Mouse (Mus musculus) hematopoietic stem cell, adult 5-6 weeks (primary cell): ENCODE measurements around the gene Reep1. TPM values are rescaled to one million over a fixed set of nuclear protein-coding genes. Genes with fewer than 3 reads are reported as not detected.

Experiments
- ATAC-seq, 2 experiments: fragments of 125-278 bp in 1 of 2; replicated peaks in 1 of 2; 2 replicates each; pipeline ENCODE4 v1.8.0; 2016 to 2017; ENCODE audit warnings: inconsistent platforms in 2 of 2, mild to moderate bottlenecking in 2 of 2, moderate number of reproducible peaks in 2 of 2, low read depth in 1 of 2, moderate TSS enrichment in 1 of 2; ENCODE audit not compliant: low FRiP score in 2 of 2, poor library complexity in 2 of 2, severe bottlenecking in 2 of 2, insufficient read depth in 1 of 2, low TSS enrichment in 1 of 2
- total RNA-seq: library from RNA; stranded (forward); fragments of 172-1452, 232-1000 nt; gene quantifications from 2 replicates; pipeline ENCODE4 v1.2.3, GENCODE M21; 2017

Gene Reep1
- 0.06 TPM in 1 of 2 replicates, not detected in the other for total RNA-seq

DNA sequence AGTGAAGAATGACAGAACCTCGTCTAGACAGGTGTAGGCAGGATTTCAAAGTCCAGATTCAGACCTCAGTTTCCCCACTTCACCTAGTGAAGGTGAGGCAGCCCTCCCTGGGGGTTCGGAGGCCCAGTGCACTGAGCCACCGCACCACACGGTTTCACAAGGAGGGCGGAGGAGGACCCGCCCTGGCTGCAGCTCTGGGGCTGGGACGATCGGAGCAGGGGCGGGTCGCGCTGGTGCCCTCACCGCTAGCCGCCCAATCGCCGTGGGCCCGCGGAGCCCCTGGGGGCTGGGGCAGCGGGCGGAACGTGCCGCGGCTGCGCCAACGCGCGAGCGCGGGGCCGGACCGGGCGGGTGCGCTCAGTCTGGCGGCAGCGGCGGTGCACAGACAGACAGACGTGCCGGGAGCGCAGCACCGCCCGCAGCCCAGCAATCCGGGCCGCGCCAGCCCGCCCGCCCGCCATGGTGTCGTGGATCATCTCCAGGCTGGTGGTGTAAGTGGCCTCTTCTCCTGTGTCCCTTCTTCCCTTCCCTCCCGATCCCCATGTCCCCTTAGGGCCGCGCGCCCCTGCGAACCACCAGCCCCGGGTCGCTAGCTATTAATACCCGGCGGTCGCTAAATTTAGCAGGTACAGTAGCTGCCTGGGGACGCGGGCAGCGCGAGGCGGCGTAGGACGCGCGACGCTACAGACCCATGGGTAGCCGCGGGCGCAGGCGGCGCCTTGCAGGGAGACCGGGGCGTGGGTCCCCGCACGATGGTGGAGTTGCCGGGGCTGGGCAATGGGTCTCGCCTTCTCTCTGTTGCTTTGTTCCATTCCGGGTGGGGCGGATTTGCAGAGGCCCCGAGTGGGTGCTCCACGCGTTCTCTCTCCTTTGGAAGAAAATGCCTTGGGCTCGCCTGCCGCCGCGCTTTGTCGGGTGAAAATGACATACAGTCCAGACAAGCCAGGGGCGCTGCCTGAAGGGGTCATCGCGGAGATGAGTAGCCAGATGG lies at the start of gene Reep1:
TSS of gene Reep1 (plus strand) at position 51 of the 991 bp plus-strand sequence.
- peak; percentile 22 to 69; a peak in 2 of 4 replicates for ATAC-seq

GRCm38 (mm10) chr6:71658290-71658689 lies 49.1 kb upstream of the Reep1 start:
- ATAC-seq: no peak

DNA sequence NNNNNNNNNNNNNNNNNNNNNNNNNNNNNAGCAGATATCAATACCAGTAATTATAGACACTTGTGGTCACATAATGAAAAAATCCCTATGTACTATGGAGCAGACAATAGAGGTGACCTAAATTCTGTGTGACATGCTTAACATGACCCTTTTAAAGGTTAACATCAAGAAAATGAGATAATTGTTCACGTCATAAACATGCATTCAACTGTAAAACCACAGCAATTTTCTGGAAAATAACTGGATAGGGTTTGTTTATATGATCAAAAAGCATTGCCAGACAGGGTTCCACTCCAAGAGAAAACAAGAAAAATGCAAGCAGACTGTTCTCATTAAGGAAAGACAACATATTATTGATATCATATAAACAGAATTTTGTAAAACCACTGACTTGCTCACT lies 42.9 kb upstream of the Reep1 start:
- no peak for ATAC-seq

DNA sequence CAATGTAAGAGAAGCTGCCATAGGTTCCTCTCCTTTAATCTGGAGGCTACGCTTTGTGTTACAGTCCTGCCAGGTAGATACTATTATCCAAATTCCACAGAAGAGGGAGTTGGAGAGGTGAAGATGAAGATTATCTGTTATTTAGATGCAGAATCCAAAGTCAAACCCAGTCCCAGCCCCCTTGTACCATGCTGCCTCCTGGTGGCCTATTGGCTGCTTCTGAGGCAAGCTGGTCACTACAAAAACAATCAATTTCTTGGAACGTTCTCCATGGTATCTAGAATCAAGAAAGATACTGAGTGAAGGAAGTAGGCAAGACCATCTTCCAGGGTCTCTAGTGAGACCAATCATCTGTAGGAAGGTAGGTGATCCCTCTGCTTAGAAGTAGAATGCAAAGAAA lies 34.2 kb upstream of the Reep1 start:
- no peak for ATAC-seq

- no peak for ATAC-seq
These were observed 28.5 kb upstream of the Reep1 start for GRCm38 (mm10) chr6:71678891-71679290.

- no peak for ATAC-seq
These were observed 12.2 kb upstream of the Reep1 start for GRCm38 (mm10) chr6:71695150-71695549.

DNA sequence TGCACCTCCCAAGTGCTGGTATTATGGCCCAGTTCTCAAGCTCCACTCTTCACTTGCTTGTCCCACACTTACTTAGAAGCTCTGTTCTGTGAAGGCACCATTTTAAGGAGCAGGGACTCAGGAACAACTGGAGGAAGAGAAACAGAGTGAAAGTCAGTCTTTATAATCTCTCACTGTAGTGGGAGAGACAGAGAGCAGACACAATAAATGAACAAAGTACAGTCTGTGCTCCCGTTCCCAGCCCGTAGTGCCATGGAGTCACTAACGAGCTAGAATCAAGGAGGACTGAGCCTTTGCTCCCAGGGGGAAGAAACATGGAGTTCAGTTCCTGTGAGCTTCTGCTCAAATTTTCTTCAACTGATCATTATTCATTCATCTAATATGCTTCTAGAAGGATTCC lies 11.8 kb upstream of the Reep1 start:
- no peak for ATAC-seq

DNA sequence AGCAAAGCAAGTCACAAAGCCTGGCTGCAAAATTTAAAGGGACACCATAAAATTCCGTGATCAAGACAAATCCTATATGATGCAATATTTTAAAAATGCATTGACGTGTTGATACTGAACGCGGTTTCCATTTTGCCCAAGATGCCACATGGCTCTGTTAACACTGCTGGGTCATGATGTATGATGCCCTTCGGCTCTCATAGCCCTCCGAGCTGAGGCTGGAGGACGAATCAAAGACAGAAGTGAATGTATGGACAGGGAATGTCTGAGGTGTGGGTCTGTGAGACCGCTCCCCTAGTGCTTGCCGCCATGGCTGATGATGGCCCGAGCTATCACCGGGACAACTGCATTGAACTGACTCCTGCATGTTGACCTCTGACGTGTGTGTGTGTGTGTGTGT lies 490 bp upstream of the Reep1 start:
- ATAC-seq: no peak

- no peak for ATAC-seq
These were observed 1.2 kb downstream of the Reep1 start for GRCm38 (mm10) chr6:71708528-71708927.

- ATAC-seq: no peak
These were observed 3.0 kb downstream of the Reep1 start for GRCm38 (mm10) chr6:71710323-71710722.

DNA sequence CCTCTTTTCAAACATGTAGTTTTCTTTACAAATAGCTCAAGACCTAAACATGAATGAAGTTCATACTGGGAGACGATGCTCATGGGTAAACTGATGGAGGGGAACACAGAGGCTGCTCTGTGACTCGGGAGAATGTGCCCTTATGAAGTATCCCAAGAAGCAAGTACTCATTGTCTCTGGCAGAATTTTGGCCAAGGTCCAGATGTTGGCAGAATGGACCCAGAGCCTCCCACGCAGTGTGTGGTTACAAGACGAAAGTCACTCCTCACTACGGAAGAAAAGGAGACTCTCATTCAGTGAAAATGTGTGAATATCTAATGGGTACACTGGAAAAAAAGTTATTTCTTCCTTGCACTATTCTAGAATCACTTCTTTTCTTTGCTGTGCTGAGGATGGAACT lies 3.8 kb downstream of the Reep1 start:
- no peak for ATAC-seq

GRCm38 (mm10) chr6:71713532-71713931 lies 6.2 kb downstream of the Reep1 start:
- no peak for ATAC-seq

- ATAC-seq: no peak
These were observed 7.6 kb downstream of the Reep1 start for GRCm38 (mm10) chr6:71715006-71715405.

- ATAC-seq: no peak
These were observed 9.1 kb downstream of the Reep1 start for GRCm38 (mm10) chr6:71716434-71716833.

DNA sequence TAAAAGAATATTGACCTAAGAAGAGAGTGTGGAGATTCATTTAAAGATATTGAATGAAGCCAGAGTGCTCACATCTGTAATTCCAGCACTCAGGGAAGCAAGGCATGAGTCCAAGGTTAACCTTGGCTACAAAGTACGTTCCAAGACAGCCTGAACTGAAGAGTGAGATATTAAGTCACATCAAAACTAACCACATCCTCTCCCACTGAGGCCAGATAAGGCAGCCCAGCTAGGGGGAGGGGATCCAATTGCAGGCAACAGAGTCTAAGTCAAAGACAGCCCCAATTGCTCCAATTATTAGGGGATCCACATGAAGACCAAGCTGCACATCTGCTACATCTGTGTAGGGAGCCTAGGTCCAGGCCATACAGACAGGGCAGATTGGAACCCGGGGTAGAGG lies 11.0 kb downstream of the Reep1 start:
- ATAC-seq: no peak

DNA sequence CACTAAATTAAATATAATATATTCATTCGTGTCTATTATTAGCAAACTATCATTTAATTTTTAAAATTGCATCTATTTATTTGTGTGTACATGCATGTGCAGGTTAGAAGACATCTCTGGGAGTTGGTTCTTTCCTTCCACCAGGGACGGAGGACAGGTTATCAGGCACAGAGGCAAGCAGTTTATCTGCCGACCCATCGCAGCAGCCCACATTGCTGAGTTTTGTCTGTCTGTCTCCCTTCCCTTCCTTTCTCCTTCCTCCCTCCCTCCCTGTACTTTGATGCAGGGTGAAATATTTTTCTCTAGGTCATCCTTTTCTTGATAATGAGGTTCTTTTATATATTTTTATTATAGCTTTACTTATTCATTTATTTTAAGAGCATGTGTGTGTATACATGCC lies 11.9 kb downstream of the Reep1 start:
- no peak for ATAC-seq

- ATAC-seq: no peak
These were observed 15.6 kb downstream of the Reep1 start for GRCm38 (mm10) chr6:71722988-71723387.

DNA sequence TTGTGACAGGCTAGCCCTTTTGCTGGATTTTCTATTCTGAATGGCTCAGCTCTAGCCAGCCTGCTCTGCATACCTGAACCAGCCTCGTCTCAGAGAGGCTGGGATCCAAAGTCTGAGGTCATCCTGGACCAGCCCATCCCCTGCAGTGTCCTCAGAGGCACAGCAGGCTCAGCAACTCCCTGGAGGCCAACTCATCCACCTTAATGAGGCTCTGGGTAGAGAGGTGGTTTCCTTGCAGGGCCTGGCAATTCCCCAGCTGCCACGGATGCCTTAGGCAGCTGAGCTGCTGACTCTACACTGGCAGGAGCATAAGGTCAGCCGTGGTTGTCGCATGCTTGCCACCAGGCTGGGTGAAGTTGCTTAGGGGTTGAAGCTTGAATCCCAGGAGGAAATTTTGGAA lies 16.2 kb downstream of the Reep1 start:
- ATAC-seq: no peak

DNA sequence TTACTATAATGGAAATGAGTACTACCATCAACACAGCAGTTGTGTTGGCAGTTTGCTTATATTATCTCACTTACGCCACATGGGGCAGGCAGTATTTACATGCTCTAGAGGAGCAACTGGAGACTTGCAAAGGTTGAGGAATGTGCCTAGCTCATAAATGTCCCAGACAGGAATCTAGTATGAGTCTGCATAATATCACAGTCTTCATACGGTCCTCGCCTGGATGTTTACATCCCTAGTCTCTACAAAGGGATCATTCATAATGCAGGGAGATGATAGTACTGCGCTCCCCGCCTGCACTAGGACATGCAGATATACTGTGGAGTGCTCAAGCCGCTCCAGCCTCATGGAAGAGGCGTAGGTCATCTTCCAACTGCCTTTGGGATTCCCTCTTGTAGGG lies 19.3 kb downstream of the Reep1 start:
- no peak for ATAC-seq
